Mouse (Mus musculus) neutrophil, adult 5-6 weeks (primary cell): Measurements from ENCODE around the gene Olfr705. TPM values are rescaled to one million over a fixed set of nuclear protein-coding genes. Genes with fewer than 3 reads are reported as not detected.
"Not testable (repeated sequence)": the region's sequence is repeated elsewhere in the genome, so short reads cannot be mapped to it uniquely, and the experiment has no call there.

Source experiments
- ATAC-seq: fragments of 151-379, 151-347 bp; 2 replicates; pipeline ENCODE4 v1.8.0; 2017; ENCODE audit warnings: mild to moderate bottlenecking, moderate TSS enrichment; ENCODE audit not compliant: insufficient number of reproducible peaks, poor library complexity, low FRiP score, severe bottlenecking; ENCODE audit errors: extremely low read depth
- total RNA-seq: library from RNA; stranded (forward); fragments of 200-1000 nt; gene quantifications from 2 replicates; pipeline ENCODE4 v1.2.3, GENCODE M21; 2017

Gene Olfr705
- not detected in 2 replicates for total RNA-seq

GRCm38 (mm10) chr7:106876791-106877190 lies at the start of gene Olfr705:
Gene Olfr705, minus strand, starts transcription at chr7:106876891.
- no peak for ATAC-seq

GRCm38 (mm10) chr7:106920961-106921360 lies 44.3 kb upstream of the Olfr705 start:
- ATAC-seq, result not testable (repeated sequence)

- ATAC-seq, result no peak
These were observed 31.0 kb upstream of the Olfr705 start, which contains the start of gene Olfr1532-ps1 for GRCm38 (mm10) chr7:106907676-106908075. Gene Olfr1532-ps1, plus strand, starts transcription at chr7:106908001.

- ATAC-seq, result not testable (repeated sequence)
These were observed 24.4 kb upstream of the Olfr705 start, which contains the start of gene Olfr707 for GRCm38 (mm10) chr7:106901141-106901540. Gene Olfr707, minus strand, starts transcription at chr7:106901241.

- ATAC-seq, result no peak
These were observed 11.4 kb upstream of the Olfr705 start, which contains the start of gene Olfr706 for GRCm38 (mm10) chr7:106888062-106888461. Gene Olfr706, minus strand, starts transcription at chr7:106888162.

GRCm38 (mm10) chr7:106862885-106863284 lies 13.8 kb downstream of the Olfr705 start, which contains the start of gene Olfr704:
Gene Olfr704, plus strand, starts transcription at chr7:106863185.
- no peak for ATAC-seq

- ATAC-seq, result no peak
These were observed 33.6 kb downstream of the Olfr705 start, which contains the start of gene Olfr703 for GRCm38 (mm10) chr7:106843060-106843459. Gene Olfr703, plus strand, starts transcription at chr7:106843360.

- ATAC-seq, result no peak
These were observed 42.9 kb downstream of the Olfr705 start, which contains the start of gene Olfr702 for GRCm38 (mm10) chr7:106833793-106834192. Gene Olfr702, minus strand, starts transcription at chr7:106833893.

Other genes starting within 250 kb of the Olfr705 start
- not detected in 2 replicates for gene Olfr693, start 196.3 kb downstream of the Olfr705 start, total RNA-seq
- 0.12 TPM in 1 of 2 replicates, not detected in the other for gene Olfr694, start 185.1 kb downstream of the Olfr705 start, total RNA-seq
- gene Olfr695, start 160.5 kb downstream of the Olfr705 start, total RNA-seq, result not detected in 2 replicates
- gene Olfr697, start 134.4 kb downstream of the Olfr705 start, total RNA-seq, result not detected in 2 replicates
- not detected in 2 replicates for gene Olfr698, start 121.5 kb downstream of the Olfr705 start, total RNA-seq
- gene Olfr699, start 83.7 kb downstream of the Olfr705 start, total RNA-seq, result 0.12 TPM in 1 of 2 replicates, not detected in the other
- gene Olfr700, start 68.1 kb downstream of the Olfr705 start, total RNA-seq, result not detected in 2 replicates
- gene Olfr701, start 62.8 kb downstream of the Olfr705 start, total RNA-seq, result not detected in 2 replicates
- not detected in 2 replicates for gene Olfr702, start 43.0 kb downstream of the Olfr705 start, total RNA-seq
- not detected in 2 replicates for gene Olfr703, start 33.5 kb downstream of the Olfr705 start, total RNA-seq
- not detected in 2 replicates for gene Olfr704, start 13.7 kb downstream of the Olfr705 start, total RNA-seq
- not detected in 2 replicates for gene Olfr706, start 11.3 kb upstream of the Olfr705 start, total RNA-seq
- not detected in 2 replicates for gene Olfr707, start 24.4 kb upstream of the Olfr705 start, total RNA-seq
- gene Olfr1532-ps1, start 31.1 kb upstream of the Olfr705 start, total RNA-seq, result not detected in 2 replicates
- gene Olfr709-ps1, start 55.3 kb upstream of the Olfr705 start, total RNA-seq, result not detected in 2 replicates
- not detected in 2 replicates for gene Olfr710, start 71.4 kb upstream of the Olfr705 start, total RNA-seq
- under 0.01 and 0.12 TPM in 2 replicates for gene Olfr6, start 87.0 kb upstream of the Olfr705 start, total RNA-seq
- 0.23 TPM in 1 of 2 replicates, not detected in the other for gene Olfr711, start 98.6 kb upstream of the Olfr705 start, total RNA-seq
- gene Olfr2, start 129.2 kb upstream of the Olfr705 start, total RNA-seq, result not detected in 2 replicates
- gene Olfr713, start 154.3 kb upstream of the Olfr705 start, total RNA-seq, result 0.23 TPM in 1 of 2 replicates, not detected in the other
- gene Olfr714, start 194.1 kb upstream of the Olfr705 start, total RNA-seq, result 0.12 TPM in 1 of 2 replicates, not detected in the other
- not detected in 2 replicates for gene Olfr17, start 216.3 kb upstream of the Olfr705 start, total RNA-seq
- not detected in 2 replicates for gene Olfr715b, start 233.5 kb upstream of the Olfr705 start, total RNA-seq